Mouse (Mus musculus) intestine, postnatal 0 days (tissue): Measurements from ENCODE around the gene Metap1. TPM values are rescaled to one million over a fixed set of nuclear protein-coding genes. Genes with fewer than 3 reads are reported as not detected.

ENCODE experiments used
- ATAC-seq: fragments of 200-750 bp; cut with Nextera tagmentation; 2 replicates; pipeline ENCODE4 v1.8.0; 2017; ENCODE audit warnings: mild to moderate bottlenecking, moderate TSS enrichment, moderate library complexity
- H3K27ac ChIP-seq: fragments of 300-500 bp; sonication (generic); 2 replicates; pipeline ENCODE4 v1.5.1; 2014; ENCODE audit warnings: mild to moderate bottlenecking, low read depth, low read length, moderate library complexity
- H3K27me3 ChIP-seq: fragments of 300-500 bp; sonication (generic); replicated peaks from 2 replicates; pipeline ENCODE4 v1.6.1; 2014; ENCODE audit warnings: low read length, mixed read lengths; ENCODE audit not compliant: control insufficient read depth, insufficient read depth
- H3K36me3 ChIP-seq: fragments of 300-500 bp; sonication (generic); 2 replicates; pipeline ENCODE4 v1.6.1; 2014; ENCODE audit warnings: mild to moderate bottlenecking, moderate library complexity; ENCODE audit not compliant: control insufficient read depth, insufficient read depth
- H3K4me1 ChIP-seq: fragments of 300-500 bp; sonication (generic); replicated peaks from 2 replicates; pipeline ENCODE4 v1.6.1; 2014; ENCODE audit warnings: antibody characterized with exemption, low read length, mixed read lengths; ENCODE audit not compliant: control insufficient read depth, insufficient read depth
- H3K4me2 ChIP-seq: fragments of 300-500 bp; sonication (generic); replicated peaks from 2 replicates; pipeline ENCODE4 v1.6.1; 2014; ENCODE audit warnings: low read depth, mild to moderate bottlenecking, moderate library complexity
- H3K4me3 ChIP-seq: fragments of 300-500 bp; sonication (generic); 2 replicates; pipeline ENCODE4 v1.5.1; 2014; ENCODE audit warnings: low read depth, low read length
- H3K9ac ChIP-seq: fragments of 300-500 bp; sonication (generic); 2 replicates; pipeline ENCODE4 v1.6.1; 2014; ENCODE audit warnings: mild to moderate bottlenecking, low read depth, low read length
- H3K9me3 ChIP-seq: fragments of 300-500 bp; sonication (generic); 2 replicates; pipeline ENCODE4 v1.6.1; 2016; ENCODE audit warnings: mixed run types; ENCODE audit not compliant: control insufficient read depth
- CTCF ChIP-seq: sonication (generic); IDR thresholded peaks from 2 replicates; pipeline ENCODE4 v1.5.1; 2016; ENCODE audit warnings: low read depth, mild to moderate bottlenecking, control low read depth, antibody characterized with exemption, moderate library complexity
- WGBS: fragments of 180-500 bp; shearing (Covaris S2); extraction: QIAGEN DNeasy Blood & Tissue Kit; methylation state at CpG from one replicate; pipeline ENCODE4 v1.1.7; 2014; 5-methylcytosine and 5-hydroxymethylcytosine counted together
- polyA plus RNA-seq: library from polyadenylated mRNA; unstranded; fragments of >200 nt; fragmentation: Nextera tagmentation; extraction: Ambion mirVana; gene quantifications from 2 replicates; pipeline ENCODE4 v1.2.1, GENCODE M21; 2015

Gene Metap1
- polyA plus RNA-seq, 1 experiment from 2014 or later: 29.6 TPM

DNA sequence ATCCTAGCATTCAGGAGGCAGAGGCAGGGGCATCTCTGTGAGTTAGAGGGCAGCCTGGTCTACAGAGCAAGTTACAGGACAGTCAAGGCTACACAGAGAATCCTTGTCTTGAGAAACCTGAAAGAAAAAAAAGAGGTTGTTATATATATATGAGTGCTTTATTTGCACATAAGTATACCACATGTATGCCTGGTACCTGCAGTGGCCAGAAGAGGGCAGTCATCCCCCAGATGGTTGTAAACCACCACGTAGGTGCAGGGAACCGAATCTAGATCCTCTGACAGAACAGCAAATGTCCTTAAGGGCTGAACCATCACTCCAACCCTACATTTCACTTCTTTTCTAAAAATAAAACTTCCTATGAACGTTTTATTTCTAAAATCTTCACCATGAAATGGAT is 28.6 kb upstream of the Metap1 start:
- Histone ChIP-seq H3K9me3 (no peaks in the 10 kb centered on the region), H3K27ac (no peak overlapping the region), H3K36me3 (no peaks in the 10 kb centered on the region), H3K4me2 (no peak overlapping the region), H3K9ac (no peak overlapping the region), H3K4me1 (no peaks in the 10 kb centered on the region), H3K4me3 (no peak overlapping the region), H3K27me3 (no peaks in the 10 kb centered on the region)
- WGBS: 60% methylated on average over 3 of the region's 3 CpGs
- no peak for ATAC-seq
- peak; percentile 54 for TF ChIP-seq CTCF

DNA sequence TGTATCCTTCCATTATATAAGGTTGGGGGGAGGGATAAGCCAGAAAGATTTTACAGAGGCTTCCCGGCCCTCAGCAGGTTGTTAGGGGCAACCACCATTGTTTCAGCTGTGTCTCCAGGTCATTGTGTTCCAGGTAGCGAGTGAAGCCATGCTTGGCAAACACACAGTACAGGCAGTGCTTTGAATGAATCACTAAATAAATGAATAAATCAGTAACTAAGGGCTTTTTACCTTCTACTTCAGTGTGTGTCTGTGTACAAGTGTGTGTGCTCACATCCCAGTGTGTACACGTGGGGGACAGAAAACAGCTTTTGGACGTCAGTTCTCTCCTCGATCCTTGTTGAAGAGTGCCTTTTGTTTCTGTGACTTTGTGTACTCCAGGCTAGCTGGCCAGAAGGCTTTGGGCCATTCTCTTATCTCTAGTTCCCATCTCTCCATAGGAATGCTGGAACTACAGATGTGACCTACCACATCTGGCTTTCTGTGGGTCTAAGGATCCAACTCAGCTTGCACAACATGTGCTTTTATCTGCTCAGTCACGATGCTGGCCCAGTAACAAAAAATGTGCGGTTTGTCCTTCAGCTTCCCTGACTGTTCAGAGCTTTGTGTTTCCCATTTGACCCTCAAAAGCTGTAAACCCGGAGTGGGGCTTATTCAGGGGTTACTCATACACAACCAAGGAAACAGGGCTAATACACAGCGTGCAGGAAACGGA is 26.5 kb upstream of the Metap1 start:
- H3K4me3 ChIP-seq: no peak overlapping the region
- no peak overlapping the region for H3K9ac ChIP-seq
- no peak overlapping the region for H3K4me2 ChIP-seq
- H3K4me1 ChIP-seq: no peaks in the 10 kb centered on the region
- no peak for TF ChIP-seq CTCF
- ATAC-seq: no peak
- no peaks in the 10 kb centered on the region for H3K9me3 ChIP-seq
- H3K27me3 ChIP-seq: no peaks in the 10 kb centered on the region
- no peak overlapping the region for H3K27ac ChIP-seq
- H3K36me3 ChIP-seq: no peaks in the 10 kb centered on the region
- WGBS: 55% methylated on average over 10 of the region's 10 CpGs

DNA sequence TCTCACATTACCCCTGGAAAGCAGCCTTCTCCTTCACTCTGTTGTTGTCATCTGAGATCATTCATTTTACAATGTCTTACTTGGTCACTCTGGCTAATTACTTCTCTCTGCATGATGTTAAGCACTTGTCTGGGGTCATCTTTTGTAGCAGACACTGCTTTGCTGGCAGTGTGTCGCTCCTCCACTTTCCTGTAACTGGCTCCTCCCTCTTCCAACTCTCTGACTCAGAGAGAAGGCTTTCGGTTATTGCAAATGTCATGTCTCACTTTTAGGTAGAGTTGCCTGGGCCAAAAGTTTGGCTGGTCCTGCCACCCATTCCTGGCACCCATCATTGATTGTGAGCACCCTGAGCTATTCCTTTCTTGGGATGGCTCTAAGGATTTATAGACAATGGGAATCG is 25.4 kb upstream of the Metap1 start:
- Histone ChIP-seq H3K4me2 (no peak overlapping the region), H3K27me3 (no peaks in the 10 kb centered on the region), H3K36me3 (no peaks in the 10 kb centered on the region), H3K9me3 (no peaks in the 10 kb centered on the region), H3K4me3 (no peak overlapping the region), H3K27ac (no peak overlapping the region), H3K4me1 (no peaks in the 10 kb centered on the region), H3K9ac (no peak overlapping the region)
- 73% methylated on average over 3 of the region's 3 CpGs for WGBS
- TF ChIP-seq CTCF: no peak
- ATAC-seq: no peak

DNA sequence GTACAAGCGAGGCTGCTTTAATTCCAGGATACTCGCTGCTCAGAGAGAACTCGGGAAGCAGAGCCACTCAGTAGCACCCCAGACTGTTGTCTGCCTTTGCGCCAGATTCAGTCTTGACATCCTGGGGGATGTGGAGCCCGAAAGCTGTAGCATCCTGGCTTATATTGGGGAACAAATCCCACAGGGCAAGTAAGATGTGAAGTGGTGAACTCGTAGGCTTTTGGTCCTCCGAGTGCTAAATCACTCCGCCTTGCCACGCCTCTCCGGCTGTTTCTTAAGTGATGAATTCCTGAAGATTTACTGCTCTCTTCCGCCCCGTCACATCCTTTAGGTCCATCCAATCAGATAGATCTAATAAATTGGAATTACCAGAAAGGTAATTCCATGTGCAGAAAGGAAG is 23.9 kb upstream of the Metap1 start:
- ATAC-seq: no peak
- Histone ChIP-seq H3K4me1 (no peaks in the 10 kb centered on the region), H3K4me2 (no peak overlapping the region), H3K9me3 (no peaks in the 10 kb centered on the region), H3K4me3 (no peak overlapping the region), H3K27ac (no peak overlapping the region), H3K9ac (no peak overlapping the region), H3K27me3 (no peaks in the 10 kb centered on the region), H3K36me3 (no peaks in the 10 kb centered on the region)
- 54% methylated on average over 12 of the region's 12 CpGs for WGBS
- no peak for TF ChIP-seq CTCF

DNA sequence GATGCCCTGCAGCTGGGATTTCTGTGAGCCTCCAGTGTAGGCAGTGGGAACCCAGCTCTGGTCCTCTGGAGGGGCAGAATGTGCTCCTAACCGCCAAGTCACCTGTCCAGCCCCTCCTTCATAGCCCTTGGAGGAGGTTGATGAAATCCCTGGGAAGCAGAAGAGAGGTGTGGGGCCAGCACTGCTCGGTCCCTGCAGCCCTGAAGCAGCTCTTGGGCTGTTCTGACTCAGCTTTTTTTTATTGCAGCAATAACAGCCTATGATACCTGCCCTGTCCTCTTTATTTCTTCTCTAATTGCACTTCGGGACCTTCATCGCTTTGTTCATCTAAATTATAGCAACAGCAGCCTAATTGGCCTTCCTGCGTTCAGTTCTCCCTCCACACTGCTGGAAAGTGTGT is 21.2 kb upstream of the Metap1 start:
- 37% methylated on average over 5 of the region's 5 CpGs for WGBS
- ATAC-seq: peak; percentile 54; the same call in 1 of the 2 replicates

DNA sequence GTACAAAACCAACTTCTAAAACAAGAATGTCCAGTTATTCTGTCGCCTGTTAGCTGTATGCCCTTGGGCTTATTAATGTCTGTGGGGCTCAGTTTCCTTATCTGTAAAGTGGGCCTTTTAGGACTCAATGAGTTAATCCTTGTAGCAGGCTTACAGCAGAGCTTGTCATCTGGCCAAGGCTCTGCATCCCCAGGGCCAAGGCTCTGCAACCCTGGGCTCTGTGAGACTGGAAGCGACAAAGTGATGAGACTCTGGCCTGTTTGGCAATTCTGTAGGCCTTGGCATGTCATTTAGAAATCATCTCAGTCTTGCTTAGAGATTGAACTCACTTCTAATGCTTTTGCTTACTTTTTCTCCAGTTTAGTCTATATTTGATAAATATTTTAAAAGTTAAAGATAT is 20.3 kb upstream of the Metap1 start:
- 86% methylated on average over 2 of the region's 2 CpGs for WGBS
- Histone ChIP-seq H3K4me1 (no peaks in the 10 kb centered on the region), H3K27me3 (0 out of 2 replicates have a peak, but pooled peaks cover 4% of the 10 kb centered on the region), H3K4me2 (no peak overlapping the region), H3K4me3 (no peak overlapping the region), H3K9me3 (no peaks in the 10 kb centered on the region), H3K9ac (no peak overlapping the region), H3K36me3 (no peaks in the 10 kb centered on the region), H3K27ac (no peak overlapping the region)
- ATAC-seq: no peak
- no peak for TF ChIP-seq CTCF

More for the DNA sequence above, 21.2 kb upstream of the Metap1 start:
- no peak overlapping the region for H3K4me2 ChIP-seq
- no peak for TF ChIP-seq CTCF
- no peak overlapping the region for H3K9ac ChIP-seq
- H3K27me3 ChIP-seq: 0 out of 2 replicates have a peak, but pooled peaks cover 2% of the 10 kb centered on the region
- H3K9me3 ChIP-seq: no peaks in the 10 kb centered on the region
- H3K36me3 ChIP-seq: no peaks in the 10 kb centered on the region
- no peaks in the 10 kb centered on the region for H3K4me1 ChIP-seq
- no peak overlapping the region for H3K4me3 ChIP-seq
- H3K27ac ChIP-seq: no peak overlapping the region
